Mouse (Mus musculus): ENCODE measurements around the gene Ydjc.
"Not testable (repeated sequence)": the region's sequence is repeated elsewhere in the genome, so short reads cannot be mapped to it uniquely, and the experiment has no call there.

Gene Ydjc

DNA sequence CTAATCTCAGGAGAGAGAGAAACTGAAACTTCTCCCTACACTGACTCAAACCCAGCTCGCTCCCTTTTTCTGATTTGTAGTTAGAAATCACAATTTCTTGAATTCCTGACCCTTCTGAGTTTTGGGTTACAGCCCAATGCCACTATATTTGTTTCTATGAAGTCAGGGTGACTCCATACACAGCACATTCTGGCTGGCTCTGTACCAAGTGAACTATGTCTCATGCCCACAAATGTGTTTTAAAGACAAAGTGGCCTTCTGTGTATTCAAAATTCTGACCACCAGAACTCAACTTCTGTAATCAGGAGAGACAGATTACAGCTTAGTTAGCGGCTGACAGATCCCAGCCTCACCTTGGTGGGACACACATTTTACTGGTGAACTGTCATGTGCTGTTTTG is 9.9 kb downstream of the Ydjc start:
- DNase-seq, result no peak

DNA sequence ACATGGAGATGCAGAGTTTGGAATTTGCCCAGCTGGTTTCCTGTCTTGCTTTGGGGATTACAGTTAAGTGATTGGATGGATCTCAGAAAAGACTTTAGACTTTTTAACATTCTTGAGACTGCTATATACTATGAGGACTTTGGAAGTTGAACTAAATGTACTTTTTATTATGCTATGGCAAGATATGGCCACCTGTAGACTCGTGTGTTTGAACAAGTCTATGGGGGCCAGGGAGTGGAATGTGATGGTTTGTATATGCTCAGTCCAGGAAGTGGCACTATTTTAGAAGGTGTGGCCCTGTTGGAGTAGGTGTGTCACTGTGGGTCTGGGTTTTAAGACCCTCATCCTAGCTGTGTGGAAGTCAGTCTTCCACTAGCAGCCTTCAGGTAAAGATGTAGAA is 21.1 kb downstream of the Ydjc start:
- not testable (repeated sequence) for DNase-seq

DNA sequence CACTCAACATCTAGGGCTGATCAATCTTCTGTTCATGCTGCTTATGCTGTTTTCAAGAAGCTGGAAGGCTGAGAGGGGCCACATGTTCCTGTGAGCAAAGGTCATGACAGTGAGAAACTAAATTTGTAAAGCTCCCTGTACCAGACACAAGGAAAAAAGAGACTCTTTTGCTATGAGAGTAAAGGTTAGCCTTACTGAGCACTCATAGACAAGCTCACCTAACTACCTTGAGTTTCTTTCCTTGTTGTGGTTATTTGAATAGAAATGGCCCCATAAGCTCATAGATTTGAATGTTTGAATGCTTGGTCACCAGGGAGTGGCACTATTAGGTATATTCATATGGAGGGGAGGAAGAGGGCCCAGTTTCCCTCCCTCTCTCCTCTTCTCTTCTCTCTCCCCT is 22.8 kb downstream of the Ydjc start:
- DNase-seq, result no peak

DNA sequence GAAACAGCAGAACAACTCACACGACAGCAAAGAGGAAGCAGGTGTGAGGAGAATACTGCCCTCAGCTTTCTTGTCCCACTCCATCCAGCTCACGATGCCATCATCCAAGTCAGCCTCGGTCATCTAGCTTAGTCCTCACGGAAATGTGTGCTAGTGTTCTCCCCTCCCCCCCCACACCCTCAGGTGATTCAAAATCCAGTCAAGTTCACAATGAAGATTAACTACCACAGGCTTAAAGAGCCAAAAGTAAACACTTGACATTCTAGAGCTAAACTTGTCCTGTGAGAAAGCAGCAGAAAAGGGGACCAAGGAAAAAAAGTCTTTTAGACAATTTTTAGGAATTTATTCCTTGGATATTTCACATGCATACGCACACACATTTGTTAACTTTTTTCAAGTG is 23.6 kb downstream of the Ydjc start:
- no peak for DNase-seq

DNA sequence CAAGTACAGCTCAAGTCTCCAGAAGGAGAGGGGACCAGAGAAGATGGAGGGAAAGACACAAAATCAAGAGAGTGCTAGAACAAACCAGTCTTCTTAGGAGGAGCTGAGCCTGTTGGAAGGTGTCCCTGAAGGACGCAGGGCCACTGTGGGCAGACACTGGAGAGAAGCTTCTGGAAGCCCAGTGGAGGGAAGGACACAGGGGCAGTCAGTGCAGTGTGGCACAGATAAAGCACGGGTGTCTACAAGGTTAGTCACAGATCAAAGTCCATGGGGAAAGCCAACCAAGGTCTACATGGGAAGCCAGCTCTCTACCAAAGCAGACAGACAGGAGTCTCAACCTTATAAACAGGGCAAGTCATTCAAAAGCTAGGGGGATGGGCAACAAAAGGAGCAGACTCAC is 31.3 kb downstream of the Ydjc start:
- no peak for DNase-seq

DNA sequence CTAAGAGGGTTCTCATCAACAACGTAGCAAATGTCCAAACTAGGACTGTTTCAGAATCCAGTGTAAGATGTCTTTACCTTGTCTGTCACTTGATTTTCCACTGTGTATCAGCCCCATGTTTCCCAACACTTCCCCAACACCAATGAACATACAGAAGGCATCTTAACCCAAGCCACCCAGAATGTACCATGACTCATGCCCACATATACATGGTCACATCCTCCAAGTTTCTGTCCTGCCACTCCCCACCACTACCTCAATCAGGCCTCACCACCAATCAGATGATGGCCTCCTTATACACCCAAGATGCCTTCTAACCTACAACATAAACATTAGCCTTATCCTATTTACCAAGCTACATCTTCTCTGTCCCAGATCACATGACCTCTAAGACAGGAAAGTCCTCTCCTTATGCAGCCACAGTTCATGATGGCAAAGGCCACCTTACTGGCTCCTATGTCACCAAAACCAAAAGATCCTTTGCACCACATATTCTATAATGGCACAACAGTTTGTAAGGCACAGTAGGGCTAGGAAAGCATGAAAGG is 33.3 kb downstream of the Ydjc start:
- DNase-seq, result no peak

DNA sequence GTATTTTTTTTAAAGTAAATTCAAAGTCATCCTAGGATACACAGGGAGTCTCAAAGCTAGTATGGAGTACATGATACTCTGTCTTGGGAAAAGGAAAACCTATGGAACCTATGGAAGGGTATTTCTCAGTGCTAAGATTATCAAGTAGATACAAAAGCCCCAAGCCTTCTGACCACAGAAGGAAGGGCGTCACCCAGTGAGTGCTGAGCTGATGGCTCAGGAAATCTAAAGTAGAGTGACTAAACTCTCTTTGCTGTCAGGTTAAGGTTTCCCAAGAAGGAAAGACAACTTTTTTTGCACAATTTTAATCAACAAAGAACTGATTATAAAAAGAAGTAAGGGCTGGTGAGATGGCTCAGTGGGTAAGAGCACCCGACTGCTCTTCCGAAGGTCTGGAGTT is 35.3 kb downstream of the Ydjc start:
- DNase-seq, result no peak

DNA sequence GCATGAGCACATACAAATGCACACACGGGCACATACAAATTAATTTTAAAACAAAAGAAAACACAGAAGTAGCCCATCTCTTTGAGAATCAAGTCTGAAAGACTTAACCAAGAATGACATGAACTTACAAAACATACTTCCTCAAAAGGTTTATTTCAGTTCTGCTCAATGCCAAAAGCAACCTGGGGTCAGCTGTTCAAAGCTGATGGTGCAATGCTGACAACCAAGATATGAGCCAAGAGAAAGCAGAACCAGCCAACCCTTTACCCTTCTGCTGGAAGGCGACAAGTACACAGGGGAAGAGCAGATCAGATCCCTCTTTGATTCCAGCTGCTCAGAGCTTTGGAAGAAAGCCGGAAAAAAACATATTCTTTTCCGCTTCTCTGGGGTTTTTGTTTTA is 37.0 kb downstream of the Ydjc start:
- DNase-seq, result no peak

DNA sequence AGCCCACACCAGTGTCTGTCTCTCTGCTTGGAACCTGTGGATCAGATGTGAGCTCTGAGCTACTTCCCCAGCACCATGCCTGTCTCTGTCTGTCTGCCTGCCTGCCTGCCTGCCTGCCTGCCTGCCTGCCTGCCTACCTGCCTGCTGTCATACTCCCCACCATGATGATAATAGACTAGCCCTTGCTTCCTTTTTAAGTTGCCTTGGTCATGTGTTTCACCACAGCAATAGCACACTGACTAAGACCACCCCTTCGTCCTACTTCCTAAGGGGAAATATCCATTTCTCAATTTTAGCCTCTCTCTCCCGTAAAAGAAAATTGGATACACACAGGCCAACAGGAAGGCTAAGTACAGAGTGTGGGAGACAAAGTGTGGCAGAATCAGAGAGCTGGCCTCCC is 37.7 kb downstream of the Ydjc start:
- DNase-seq, result no peak

DNA sequence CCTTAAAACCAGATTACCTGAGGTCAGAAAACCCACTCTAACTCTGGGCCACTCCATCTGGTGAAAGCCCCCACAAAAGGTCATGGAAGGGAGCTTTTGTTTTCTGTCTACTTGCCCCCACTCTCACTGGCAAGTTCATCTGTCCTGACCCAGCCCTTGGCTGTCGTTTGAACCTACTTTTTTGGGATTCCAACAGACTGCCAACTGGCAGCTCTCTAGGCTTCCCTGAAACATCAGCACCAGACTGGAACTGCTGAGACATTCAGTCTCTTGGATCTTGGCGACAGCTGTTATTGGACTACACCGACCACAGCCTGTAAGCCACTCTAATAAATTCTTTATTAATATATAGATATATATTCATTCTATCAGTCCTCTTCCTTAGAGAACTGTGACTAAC is 38.6 kb downstream of the Ydjc start:
- DNase-seq, result no peak

DNA sequence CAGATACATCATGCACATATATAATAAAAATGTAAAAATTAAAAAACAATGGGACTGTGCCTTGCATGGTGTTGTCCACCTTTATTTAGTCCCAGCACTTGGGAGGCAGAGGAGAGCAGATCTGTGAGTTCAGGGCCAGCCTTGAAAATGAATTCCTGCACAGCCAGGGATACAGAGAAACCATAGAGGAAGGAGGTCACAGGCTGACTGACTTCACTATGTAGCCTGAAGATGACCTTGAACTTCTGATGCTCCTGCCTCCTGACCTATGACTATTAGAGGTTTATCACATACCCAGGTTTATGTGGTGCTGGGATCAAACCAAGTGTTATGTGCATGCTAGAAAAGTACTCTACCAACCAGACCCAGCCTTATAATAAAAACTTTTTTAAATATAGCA is 41.1 kb downstream of the Ydjc start:
- no peak for DNase-seq

DNA sequence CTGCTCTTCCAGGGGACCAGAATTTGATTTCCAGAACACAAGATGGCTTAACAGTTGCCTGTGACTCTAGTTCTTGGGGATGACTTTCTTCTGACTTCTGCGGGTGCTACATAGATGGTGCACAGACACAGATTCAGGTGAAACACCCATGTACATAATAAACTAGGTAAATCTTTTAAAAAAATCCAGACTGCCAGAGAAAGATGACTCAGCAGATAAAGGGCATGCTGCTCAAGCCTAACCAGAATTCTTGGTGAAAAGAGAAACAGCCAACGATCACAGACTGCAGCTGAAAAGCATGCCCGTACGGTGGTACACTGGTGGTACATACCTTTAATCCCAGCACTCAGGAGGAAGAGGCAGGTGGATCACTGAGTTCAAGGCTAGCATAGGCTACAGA is 49.4 kb downstream of the Ydjc start:
- DNase-seq, result no peak

DNA sequence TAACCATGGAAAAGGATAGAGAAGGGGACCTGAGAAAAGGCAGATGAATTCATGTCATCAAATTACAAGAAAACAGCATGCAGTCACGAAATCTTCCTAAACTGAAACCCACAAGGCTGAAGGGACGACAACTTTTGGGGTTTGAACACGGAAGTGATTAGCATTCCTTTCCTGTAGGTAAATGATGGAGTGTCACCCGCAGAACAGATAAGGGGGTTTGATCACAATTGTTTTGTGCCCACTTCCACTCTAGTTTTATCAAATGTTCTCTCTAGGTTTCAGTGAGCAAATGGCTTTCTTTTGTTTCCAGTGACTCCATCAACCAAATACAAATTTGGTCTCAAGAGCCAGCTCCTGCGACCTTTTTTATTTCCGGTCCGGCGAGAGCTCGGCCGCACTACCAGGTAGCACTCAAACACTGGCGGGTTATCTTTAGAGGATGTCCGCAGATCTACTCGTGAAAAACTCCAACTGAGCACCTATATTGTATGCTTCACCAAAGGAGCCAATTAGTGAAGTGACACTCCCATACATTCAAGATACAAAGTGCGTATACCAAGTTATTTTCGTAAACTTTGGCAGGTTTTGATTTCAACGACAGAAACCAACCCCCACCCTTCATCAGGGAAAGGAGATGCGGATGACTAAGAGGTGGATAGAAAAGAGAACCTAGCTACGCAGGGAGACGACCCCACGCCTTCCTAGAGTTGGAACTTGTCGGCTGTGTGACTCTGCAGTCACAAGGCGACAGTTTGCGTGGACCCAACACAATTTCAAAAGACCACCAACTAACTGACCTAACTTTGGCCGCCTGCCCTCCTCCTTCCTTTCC is 55.9 kb downstream of the Ydjc start:
- DNase-seq, result peak; percentile 10

DNA sequence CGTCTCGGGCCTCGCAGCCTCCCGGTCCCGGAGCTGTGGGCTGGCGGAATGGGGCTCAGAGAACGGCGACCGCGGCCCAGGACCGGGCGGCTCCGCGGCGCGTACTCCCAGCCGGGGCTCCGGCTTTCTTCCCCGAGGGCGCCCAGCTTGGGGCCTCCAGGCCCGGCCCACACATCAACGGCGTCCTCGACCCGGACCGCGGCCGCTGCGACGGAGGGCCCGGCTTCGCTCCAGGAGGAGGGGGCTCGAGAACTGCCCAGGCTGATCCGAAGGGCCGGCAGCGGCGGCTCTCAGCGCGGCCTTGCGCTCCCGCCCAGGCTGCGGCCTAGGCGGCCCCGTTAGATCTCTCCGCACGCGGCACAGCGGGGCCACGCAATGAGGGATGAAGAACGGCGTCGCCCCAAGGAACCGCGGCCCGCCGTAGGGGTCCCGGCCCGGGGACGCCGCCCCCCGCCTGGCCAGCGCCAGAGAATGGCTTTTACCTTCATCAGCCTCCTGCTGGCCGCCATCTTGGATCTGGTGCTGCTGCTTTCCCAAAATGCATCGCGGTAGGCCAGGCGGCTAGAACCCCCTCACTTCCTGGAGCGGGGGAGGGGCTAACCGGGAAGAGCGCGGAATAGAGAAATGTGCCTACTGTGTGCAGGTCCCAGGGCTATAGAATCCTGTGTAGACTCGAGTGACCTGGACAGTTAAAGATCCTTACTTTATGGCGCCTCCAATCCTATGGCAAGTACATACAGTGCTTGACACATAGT is 56.7 kb downstream of the Ydjc start:
- peak; percentile 90 for DNase-seq

DNA sequence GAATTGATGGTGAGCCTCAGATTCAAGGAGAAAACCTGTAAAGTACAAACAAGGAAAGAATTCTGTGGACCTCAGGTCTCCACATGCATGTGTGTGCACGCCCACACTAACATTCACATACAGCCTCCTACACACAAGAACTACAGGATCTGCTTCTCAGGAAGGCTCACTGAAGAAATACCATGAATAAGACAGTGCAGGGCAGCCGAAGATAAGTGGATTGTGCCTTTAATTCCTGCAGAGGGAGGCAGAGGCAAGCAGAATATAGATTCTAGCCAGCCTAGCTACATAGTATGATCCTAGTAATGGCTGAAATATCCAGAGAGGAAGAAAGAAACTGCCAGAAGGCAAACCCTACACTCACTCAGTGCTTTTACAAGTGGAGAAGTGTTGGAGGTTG is 57.6 kb downstream of the Ydjc start:
- DNase-seq, result peak; percentile 33

DNA sequence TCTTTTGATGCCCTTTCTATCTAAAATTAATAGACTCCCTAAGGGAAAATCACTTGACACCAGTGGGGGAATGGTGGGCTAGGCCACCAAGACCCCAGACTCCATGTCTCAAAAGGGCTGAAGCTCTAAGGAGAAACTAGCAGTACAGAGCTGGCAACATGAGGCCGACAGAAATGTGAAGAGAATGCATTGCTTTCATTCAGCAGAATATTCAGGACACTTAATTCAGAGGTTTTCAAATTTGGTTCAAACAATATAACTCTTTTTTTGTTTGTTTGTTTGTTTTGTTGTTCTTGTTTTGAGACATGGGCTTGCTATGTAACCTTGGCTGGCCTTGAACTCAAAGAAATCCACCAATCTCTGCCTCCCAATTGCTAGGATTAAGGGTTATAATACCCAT is 58.1 kb downstream of the Ydjc start, which contains the start of gene Ube2l3:
Gene Ube2l3 (minus strand): TSS at position 101 of the 400 bp plus-strand sequence.
- no peak for DNase-seq

DNA sequence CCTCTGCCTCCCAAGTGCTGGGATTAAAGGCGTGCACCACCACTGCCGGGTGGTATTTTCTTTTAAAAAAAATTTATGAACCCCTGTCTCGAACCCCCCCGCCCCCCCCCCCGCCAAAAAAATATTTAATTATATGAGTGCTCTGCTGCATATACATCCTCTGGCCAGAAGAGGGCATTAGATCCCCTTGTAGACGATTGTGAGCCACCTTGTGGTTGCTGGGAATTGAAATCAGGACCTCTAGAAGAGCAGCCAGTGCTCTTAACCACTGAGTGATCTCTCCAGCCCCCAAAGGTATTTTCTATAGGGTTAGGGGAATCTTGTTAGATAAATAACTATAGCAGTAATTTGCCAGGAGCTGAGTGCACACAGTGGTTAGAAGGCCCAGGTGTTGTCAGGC is 60.6 kb downstream of the Ydjc start:
- DNase-seq, result no peak

DNA sequence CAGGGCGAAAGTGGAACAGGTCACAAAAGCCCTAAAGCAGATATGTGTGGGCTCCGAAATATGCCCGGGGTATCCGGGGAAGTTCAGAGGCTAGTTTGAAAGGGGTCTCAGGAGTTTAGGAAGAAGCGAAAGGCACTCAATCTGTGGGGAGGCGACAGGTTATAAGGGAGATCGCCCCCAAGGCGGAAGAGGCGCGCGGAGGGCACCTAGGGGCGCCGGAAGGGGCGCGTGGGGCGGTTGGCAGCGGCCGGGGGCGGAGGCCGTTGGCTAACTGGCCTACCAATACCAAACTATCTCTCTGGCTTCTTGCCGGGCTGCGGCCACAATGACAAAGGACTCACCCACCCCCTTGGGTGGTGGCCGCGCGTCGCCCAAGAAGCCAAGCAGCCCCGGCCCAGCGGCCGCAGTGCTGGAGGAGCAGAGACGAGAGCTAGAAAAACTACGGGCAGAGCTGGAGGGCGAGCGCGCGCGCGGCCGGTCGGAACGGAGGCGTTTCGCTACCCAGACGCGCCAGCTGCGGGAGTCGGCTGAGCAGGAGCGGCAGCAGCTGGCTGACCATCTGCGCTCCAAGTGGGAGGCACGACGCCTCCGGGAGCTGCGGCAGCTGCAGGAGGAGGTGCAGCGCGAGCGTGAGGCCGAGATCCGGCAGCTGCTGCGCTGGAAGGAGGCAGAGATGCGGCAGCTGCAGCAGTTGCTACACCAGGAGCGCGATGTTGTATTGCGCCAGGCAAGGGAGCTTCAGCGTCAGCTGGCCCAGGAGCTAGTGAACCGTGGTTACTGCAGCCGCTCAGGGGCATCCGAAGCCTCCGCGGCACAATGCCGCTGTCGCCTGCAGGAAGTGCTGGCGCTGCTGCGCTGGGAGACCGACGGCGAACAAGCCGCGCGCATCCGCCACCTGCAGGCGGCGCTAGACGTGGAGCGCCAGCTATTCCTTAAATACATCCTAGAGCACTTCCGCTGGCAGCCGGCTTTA is 64.3 kb downstream of the Ydjc start, which contains the start of gene Rimbp3:
Gene Rimbp3 (plus strand): TSS at position 215 of the 973 bp plus-strand sequence.
- peak; percentile 86 for DNase-seq

DNA sequence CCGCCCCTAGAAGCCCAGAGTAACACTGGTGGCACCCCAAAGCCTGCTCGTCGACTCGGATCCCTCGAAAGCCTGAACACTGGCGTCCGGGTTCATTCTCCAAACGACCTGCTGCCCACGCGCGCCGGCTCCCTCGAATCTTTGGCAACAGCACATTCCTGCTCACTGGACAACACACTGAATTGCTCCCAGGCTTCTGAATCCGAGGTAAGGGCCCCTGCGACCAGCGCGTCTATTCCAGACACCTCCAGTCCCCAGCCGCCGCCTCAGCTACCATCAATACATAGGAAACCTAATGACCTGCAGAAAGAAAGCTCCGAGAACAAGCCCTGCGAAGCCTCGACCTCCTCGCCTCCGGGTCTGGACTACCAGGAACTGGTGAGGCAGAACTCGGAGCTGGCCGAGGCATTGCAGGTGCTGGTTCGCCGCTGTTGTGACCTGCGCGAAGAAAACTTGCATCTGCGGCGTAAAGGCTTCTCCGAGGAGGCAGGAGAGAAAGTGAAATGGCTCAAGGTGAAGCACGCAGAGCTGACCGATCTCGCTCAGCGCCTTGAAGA is 65.1 kb downstream of the Ydjc start:
- peak; percentile 7 for DNase-seq
